Mouse (Mus musculus) ES-E14 (cell line): ENCODE measurements around the gene 1700015G11Rik.

Experiments
- CHD2 ChIP-seq: IDR thresholded peaks from 2 replicates; pipeline ENCODE4 v1.6.1; 2014; ENCODE audit warnings: mild to moderate bottlenecking, low read depth, low read length, inconsistent platforms
- HCFC1 ChIP-seq: IDR thresholded peaks from 2 replicates; pipeline ENCODE4 v1.6.1; 2012; ENCODE audit warnings: low read length, inconsistent platforms, borderline replicate concordance; ENCODE audit not compliant: insufficient read depth
- MAFK ChIP-seq: IDR thresholded peaks from 2 replicates; pipeline ENCODE4 v1.6.1; 2014; ENCODE audit warnings: mild to moderate bottlenecking, low read depth, low read length, inconsistent platforms; ENCODE audit not compliant: insufficient read depth
- ZNF384 ChIP-seq: IDR thresholded peaks from 2 replicates; pipeline ENCODE4 v1.6.1; 2012; ENCODE audit warnings: low read depth, low read length, inconsistent platforms

DNA sequence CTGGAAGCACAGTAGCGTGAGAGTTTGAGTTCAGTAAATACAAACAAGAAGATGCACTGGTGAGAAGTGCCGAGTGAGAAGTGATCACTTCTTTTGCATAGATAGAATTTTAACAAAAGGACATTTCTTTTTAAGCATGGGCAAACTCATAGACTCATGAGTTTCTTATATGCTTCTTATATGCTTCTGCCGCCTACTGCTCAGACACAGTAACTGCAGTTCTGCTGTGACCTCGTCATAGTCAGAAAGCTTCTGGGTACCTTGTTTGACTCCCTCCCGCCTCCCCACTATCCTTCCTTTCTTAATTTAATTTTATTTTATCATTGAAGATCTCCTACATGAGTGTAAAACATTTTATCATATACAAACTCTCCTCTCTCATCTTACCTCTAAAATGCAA, 36.3 kb downstream of the 1700015G11Rik start:
- no peak for TF ChIP-seq HCFC1
- TF ChIP-seq MAFK: no peak
- no peak for TF ChIP-seq ZNF384
- TF ChIP-seq CHD2: no peak
